Mouse (Mus musculus) liver, embryonic 15.5 days (tissue): ENCODE measurements around the gene Tbc1d10c. TPM values are rescaled to one million over a fixed set of nuclear protein-coding genes. Genes with fewer than 3 reads are reported as not detected.

Source experiments
- ATAC-seq: fragments of 200-750 bp; cut with Nextera tagmentation; 2 replicates; pipeline ENCODE4 v1.8.0; 2017; ENCODE audit warnings: moderate number of reproducible peaks, mild to moderate bottlenecking, moderate library complexity; ENCODE audit not compliant: insufficient read depth
- H3K27ac ChIP-seq: fragments of 300-500 bp; sonication (generic); replicated peaks from 2 replicates; pipeline ENCODE4 v1.5.1; 2015; ENCODE audit warnings: mild to moderate bottlenecking, inconsistent platforms
- H3K27me3 ChIP-seq: fragments of 300-500 bp; sonication (generic); 2 replicates; pipeline ENCODE4 v1.6.1; 2015; ENCODE audit warnings: mild to moderate bottlenecking, inconsistent platforms
- H3K36me3 ChIP-seq: fragments of 300-500 bp; sonication (generic); replicated peaks from 2 replicates; pipeline ENCODE4 v1.6.1; 2015; ENCODE audit warnings: moderate library complexity, mild to moderate bottlenecking, inconsistent platforms
- H3K4me1 ChIP-seq: fragments of 300-500 bp; sonication (generic); replicated peaks from 2 replicates; pipeline ENCODE4 v1.6.1; 2015; ENCODE audit warnings: inconsistent platforms
- H3K4me2 ChIP-seq: fragments of 300-500 bp; sonication (generic); 2 replicates; pipeline ENCODE4 v1.6.1; 2015; ENCODE audit warnings: moderate library complexity, mild to moderate bottlenecking, inconsistent platforms
- H3K4me3 ChIP-seq: fragments of 300-500 bp; sonication (generic); replicated peaks from 2 replicates; pipeline ENCODE4 v1.5.1; 2015; ENCODE audit warnings: mild to moderate bottlenecking, inconsistent platforms
- H3K9ac ChIP-seq: fragments of 300-500 bp; sonication (generic); 2 replicates; pipeline ENCODE4 v1.6.1; 2015; ENCODE audit warnings: moderate library complexity, mild to moderate bottlenecking, inconsistent platforms
- H3K9me3 ChIP-seq: fragments of 300-500 bp; sonication (generic); replicated peaks from 2 replicates; pipeline ENCODE4 v1.6.1; 2016; ENCODE audit warnings: inconsistent platforms
- WGBS: fragments of 180-500 bp; shearing (Covaris S2); methylation state at CpG from one replicate; pipeline ENCODE4 v1.1.7; 2015; ENCODE audit warnings: mixed read lengths; ENCODE audit not compliant: insufficient replicate concordance; 5-methylcytosine and 5-hydroxymethylcytosine counted together
- polyA plus RNA-seq: library from polyadenylated mRNA; unstranded; fragments of >200 nt; fragmentation: Nextera tagmentation; extraction: Ambion mirVana; gene quantifications from 2 replicates; pipeline ENCODE4 v1.2.1, GENCODE M21; 2015

Tbc1d10c gene
- polyA plus RNA-seq, 1 experiment from 2014 or later: 5.5 TPM

DNA sequence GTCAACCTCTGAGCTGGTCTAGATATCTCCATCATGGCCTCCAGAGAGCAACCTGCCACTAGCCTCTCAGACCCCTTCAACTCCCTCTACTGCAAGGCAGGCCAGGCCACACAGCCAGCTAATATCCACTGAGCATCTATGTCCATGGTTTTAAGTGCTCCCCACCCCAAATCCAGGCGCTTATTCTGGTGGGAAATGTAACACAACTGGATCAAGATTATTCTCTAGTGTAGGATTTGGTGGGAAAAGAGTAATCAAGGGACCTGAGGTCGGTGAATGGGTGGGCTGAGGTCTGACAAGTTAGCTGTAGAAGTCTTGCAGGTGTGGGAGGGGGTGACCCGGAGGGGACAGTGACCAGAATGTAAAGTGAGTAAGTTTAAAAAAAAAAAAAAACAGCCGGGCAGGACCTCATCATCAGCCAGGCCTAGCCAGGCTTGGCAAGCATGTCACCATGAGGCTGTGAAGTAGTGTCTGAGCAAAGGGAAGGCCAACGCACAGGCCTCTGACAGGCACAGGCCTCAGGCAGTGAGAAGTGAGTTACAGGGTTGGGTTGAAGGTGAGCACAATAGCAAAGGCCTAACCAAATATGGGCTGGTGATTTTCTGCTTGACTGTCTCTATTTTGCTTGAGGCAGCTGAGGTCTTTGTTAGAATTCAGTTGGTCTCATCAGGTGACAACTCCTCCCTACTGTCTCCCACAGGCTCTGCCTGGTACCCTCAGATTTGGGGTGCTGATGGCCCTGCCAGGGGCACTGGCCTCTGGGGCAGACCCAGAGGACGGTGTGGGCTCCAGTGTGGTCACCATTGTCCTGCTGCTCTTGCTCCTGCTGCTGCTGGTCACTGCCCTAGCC lies 35.6 kb downstream of the Tbc1d10c start:
- Histone ChIP-seq H3K9ac (0 out of 2 replicates have a peak overlapping the region, but pooled peaks have one; percentile 15), H3K27ac (0 out of 2 replicates have a peak overlapping the region, but pooled peaks have one; percentile 22), H3K9me3 (no peaks in the 10 kb centered on the region), H3K4me3 (peak overlapping the region; percentile 22; the same call in 1 of the 2 replicates), H3K4me2 (peak overlapping the region; percentile 37), H3K36me3 (peaks cover 81% of the 10 kb centered on the region), H3K4me1 (peaks cover 28% of the 10 kb centered on the region), H3K27me3 (no peaks in the 10 kb centered on the region)
- WGBS: 47% methylated on average over 6 of the region's 6 CpGs
- ATAC-seq: no peak

DNA sequence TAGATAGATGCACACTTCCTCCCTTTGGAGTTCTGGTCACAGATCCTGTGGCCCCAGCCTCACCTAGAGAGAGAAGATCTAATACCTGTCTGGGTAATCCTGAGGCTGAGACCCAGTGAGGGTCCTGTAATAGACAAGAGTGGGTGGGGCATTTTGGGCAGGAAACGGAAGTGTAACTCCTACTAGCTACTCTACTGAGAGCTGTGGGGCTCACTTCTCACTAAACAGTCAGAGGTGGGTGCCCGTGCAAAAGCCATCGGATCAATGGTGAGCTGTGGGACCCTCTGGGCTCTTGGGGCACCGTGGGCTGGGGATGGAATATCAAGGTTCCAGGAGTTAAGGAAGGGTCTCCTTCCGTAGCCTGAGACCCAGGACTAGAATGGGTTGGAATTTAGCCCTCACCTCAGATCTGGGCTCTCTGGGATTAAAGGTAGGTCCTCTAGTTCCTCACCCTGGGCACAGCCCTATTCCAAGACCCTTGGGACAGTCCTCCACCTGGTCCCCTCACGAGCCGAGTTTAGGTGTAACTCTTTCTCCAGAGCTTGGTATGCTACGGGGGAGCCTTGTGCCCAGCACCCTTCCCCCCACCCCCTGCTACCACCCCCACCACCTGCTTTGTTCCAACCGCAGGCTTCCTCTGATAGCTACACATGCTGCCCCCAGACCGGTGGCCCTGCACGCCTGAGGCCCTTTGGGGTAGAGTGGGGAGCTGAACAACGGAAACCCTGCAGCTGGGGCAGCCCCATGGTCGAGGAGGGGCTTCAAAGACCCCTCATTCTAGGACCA lies 36.5 kb downstream of the Tbc1d10c start:
- H3K4me2 ChIP-seq: peak overlapping the region; percentile 37
- H3K4me3 ChIP-seq: peak overlapping the region; percentile 22; the same call in 1 of the 2 replicates
- peak overlapping the region; percentile 22; the same call in 1 of the 2 replicates for H3K27ac ChIP-seq
- no peaks in the 10 kb centered on the region for H3K27me3 ChIP-seq
- 0 out of 2 replicates have a peak overlapping the region, but pooled peaks have one; percentile 15 for H3K9ac ChIP-seq
- H3K9me3 ChIP-seq: no peaks in the 10 kb centered on the region
- no peak for ATAC-seq
- 16% methylated on average over 13 of the region's 13 CpGs for WGBS
- peaks cover 34% of the 10 kb centered on the region for H3K4me1 ChIP-seq
- H3K36me3 ChIP-seq: peaks cover 81% of the 10 kb centered on the region

DNA sequence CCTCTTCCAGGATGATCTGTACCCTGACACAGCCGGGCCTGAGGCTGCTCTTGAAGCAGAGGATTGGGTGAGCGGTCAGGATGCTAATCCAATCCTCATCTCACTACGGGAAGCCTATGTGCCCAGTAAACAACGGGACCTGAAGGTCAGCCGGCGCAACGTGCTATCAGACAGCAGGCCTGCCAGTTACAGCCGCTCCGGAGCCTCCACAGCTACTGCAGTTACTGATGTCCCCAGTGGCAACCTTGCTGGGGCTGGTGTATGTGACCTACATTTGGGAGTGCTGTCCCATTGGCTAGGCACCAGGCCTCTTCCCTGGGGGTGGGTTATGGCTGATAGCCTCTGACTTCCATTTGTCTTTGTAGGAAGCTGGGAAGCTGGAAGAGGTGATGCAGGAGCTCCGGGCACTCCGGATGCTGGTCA lies 37.8 kb downstream of the Tbc1d10c start, which contains the start of gene Ptprcap:
Gene Ptprcap, plus strand, starts transcription at position 373 of the 423 bp plus-strand sequence.
- Histone ChIP-seq H3K27ac (peak within 1 kb of the TSS; percentile 20; the same call in 1 of the 2 replicates), H3K36me3 (peaks cover 67% of the 10 kb centered on the region), H3K9me3 (no peaks in the 10 kb centered on the region), H3K4me1 (peaks cover 47% of the 10 kb centered on the region), H3K9ac (no peak within 1 kb of the TSS), H3K27me3 (no peaks in the 10 kb centered on the region), H3K4me3 (no peak within 1 kb of the TSS), H3K4me2 (peak within 1 kb of the TSS; percentile 37)
- 80% methylated on average over 11 of the region's 11 CpGs for WGBS
- no peak for ATAC-seq

DNA sequence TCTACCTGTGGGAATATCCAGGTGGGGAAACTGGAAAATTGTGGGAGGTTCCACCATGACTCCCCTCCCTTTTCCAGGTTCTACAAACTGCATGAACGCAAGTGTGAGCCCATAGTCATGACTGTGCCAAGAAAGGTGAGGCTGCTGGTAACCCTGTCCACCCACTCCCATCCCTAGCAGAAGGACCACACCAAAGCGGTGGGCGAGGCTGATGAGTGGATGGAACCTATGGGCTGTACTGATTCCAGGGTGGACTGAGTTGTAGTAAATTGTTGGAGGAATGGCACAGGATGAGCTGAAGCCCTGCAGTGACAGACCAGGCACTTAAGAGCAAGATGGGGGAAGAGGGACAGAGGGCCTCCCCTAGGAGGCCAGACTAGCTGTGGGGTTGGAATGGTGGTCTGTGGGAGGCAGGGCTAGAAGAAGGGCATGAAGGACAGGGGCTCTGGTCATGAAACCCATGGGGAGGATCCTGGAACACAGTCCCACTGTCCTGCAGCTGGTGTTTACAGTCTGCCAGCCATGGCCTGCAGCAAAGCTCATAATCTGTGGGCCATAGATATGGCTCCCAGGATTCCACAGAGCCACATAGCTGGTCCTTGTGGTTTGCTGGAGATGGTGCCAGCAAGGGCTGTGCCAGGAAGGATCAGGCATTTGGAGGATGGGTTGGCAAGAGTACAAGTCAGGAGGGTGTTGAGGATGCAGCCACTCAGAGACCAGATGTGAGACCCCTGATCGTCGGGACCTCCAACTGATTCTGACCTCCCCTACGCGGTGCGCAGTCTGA lies 38.4 kb downstream of the Tbc1d10c start:
- H3K9ac ChIP-seq: no peak overlapping the region
- H3K36me3 ChIP-seq: peaks cover 61% of the 10 kb centered on the region
- 83% methylated on average over 8 of the region's 8 CpGs for WGBS
- peaks cover 53% of the 10 kb centered on the region for H3K4me1 ChIP-seq
- no peak overlapping the region for H3K4me2 ChIP-seq
- no peak for ATAC-seq
- no peak overlapping the region for H3K4me3 ChIP-seq
- no peaks in the 10 kb centered on the region for H3K9me3 ChIP-seq
- H3K27ac ChIP-seq: no peak overlapping the region
- no peaks in the 10 kb centered on the region for H3K27me3 ChIP-seq

DNA sequence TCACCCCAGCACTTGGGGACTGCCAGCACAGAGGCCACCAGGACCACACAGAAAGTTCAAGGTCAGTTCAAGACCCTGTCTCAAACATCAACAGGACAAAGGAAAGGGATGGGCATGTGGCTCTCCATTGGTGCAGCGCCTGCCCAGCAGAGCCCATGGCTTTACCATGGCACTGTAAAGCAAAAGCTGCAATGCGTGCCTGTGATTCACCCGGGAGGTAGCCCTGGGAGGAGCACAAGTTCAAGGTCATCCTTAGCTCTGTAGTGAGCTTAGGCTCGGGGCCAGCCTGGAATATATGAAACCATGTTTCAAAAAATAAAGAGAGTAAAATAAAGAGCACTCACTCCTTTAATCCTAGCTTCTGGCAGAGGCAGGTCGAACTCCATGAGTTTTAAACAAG lies 39.2 kb downstream of the Tbc1d10c start:
- peaks cover 53% of the 10 kb centered on the region for H3K36me3 ChIP-seq
- 71% methylated on average over 5 of the region's 5 CpGs for WGBS
- H3K4me2 ChIP-seq: no peak overlapping the region
- no peak overlapping the region for H3K9ac ChIP-seq
- H3K27me3 ChIP-seq: no peaks in the 10 kb centered on the region
- H3K4me1 ChIP-seq: peaks cover 60% of the 10 kb centered on the region
- no peaks in the 10 kb centered on the region for H3K9me3 ChIP-seq
- H3K4me3 ChIP-seq: no peak overlapping the region
- H3K27ac ChIP-seq: no peak overlapping the region
- no peak for ATAC-seq

DNA sequence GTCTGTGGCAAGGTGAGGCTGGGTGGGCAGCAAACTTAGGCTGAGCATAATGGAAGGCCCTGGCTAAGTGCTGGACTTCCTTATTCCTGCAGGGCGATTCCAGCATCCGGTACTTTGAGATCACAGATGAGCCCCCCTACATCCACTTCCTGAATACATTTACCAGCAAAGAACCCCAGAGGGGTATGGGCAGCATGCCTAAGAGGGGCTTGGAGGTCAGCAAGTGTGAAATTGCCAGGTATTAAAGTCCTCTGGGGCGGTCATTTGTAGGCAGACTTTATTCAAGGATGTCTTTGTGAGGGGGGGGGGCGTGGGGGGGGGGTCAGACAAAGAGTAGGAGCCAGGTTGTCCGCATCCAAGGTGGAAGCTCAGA lies 39.6 kb downstream of the Tbc1d10c start:
- Histone ChIP-seq H3K27me3 (no peaks in the 10 kb centered on the region), H3K27ac (no peak overlapping the region), H3K36me3 (peaks cover 49% of the 10 kb centered on the region), H3K4me2 (no peak overlapping the region), H3K4me3 (no peak overlapping the region), H3K4me1 (peaks cover 64% of the 10 kb centered on the region), H3K9me3 (no peaks in the 10 kb centered on the region), H3K9ac (no peak overlapping the region)
- ATAC-seq: no peak
- 68% methylated on average over 5 of the region's 5 CpGs for WGBS

DNA sequence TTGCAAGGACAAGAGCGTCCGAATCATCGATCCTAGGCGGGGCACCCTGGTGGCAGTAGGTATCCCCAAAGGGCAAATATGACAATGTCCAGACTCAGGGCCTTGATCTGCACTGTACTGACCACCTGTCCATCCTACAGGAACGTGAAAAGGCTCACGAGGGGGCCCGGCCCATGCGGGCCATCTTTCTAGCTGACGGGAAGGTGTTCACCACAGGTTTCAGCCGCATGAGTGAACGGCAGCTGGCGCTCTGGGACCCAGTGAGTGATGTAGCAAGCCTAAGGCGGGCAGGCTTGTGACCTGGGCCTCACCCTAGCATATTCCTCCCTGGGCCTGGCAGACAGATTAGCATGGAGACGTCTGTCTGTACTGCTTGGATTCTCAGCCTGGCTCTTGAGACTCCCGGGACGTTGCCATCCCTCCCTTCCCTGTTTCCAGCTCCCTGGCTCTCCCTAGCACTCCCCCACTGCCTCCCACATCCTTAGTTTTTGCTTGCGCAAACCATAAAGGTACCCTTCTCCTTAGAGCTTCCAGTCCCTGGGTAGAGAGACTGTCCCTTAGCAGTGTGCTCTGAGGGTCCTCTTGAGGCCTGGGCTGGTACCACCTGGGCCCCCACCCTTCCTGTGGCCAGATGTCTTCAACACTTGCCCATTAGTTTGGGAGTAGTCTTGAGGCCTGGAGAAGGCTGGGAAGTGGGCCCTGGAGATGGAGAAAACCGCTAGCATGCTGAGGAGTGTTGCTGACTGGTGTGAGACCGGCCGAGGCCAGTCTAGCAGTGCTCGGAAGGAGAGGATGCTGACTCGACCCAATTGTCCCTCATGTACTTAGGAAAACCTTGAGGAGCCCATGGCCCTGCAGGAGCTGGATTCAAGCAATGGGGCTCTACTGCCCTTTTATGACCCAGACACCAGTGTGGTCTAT lies 40.3 kb downstream of the Tbc1d10c start:
- Histone ChIP-seq H3K9me3 (no peaks in the 10 kb centered on the region), H3K4me2 (no peak overlapping the region), H3K4me1 (peaks cover 63% of the 10 kb centered on the region), H3K4me3 (no peak overlapping the region), H3K36me3 (peaks cover 43% of the 10 kb centered on the region), H3K27ac (no peak overlapping the region; the same call in 1 of the 2 replicates), H3K27me3 (no peaks in the 10 kb centered on the region), H3K9ac (no peak overlapping the region)
- WGBS: 84% methylated on average over 22 of the region's 22 CpGs
- no peak for ATAC-seq

DNA sequence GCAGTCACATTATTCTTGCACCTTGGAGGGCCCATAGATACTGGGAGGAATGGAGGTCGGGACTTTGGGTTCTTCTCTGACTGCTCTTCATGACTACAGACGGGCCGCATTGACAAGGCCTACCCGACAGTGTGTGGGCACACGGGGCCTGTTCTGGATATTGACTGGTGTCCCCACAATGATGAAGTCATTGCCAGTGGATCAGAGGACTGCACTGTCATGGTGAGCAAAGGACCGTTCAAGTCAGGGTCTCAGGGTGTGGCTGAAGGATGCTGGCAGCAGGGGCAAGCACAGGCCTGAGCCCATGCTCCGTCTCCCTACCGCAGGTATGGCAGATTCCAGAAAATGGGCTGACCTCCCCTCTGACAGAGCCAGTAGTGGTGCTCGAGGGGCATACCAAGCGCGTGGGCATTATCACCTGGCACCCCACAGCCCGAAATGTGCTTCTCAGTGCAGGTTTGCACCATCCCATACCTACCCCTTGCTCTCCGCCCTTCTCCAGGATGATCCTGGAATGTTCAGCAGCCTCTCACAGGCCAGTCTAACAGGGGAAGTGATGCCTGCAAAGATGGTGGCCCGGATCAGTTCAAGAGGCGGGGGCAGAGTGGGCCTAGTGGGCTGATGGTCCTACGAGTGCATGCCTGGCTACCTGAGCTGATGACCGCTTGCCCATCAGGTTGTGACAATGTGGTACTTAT lies 41.2 kb downstream of the Tbc1d10c start:
- no peak for ATAC-seq
- Histone ChIP-seq H3K9me3 (no peaks in the 10 kb centered on the region), H3K4me3 (no peak overlapping the region; the same call in 1 of the 2 replicates), H3K4me1 (peaks cover 57% of the 10 kb centered on the region), H3K9ac (no peak overlapping the region), H3K27ac (no peak overlapping the region; the same call in 1 of the 2 replicates), H3K36me3 (peaks cover 37% of the 10 kb centered on the region), H3K27me3 (no peaks in the 10 kb centered on the region), H3K4me2 (peak overlapping the region; percentile 85)
- 86% methylated on average over 17 of the region's 17 CpGs for WGBS

DNA sequence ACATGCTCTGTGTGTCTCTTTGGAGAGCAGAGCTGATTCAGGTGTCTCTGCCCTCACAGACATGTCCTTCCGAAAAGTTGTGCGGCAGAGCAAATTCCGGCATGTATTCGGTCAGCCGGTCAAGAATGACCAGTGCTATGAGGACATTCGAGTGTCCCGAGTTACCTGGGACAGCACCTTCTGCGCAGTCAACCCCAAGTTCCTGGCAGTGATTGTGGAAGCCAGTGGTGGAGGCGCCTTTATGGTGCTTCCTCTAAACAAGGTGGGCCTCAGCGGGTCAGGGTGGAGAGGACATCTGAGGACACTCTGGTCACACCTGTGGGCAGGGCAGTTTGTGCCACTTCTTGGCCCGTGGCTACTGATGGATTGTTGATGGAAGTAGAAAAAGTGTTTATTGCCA lies 41.8 kb downstream of the Tbc1d10c start:
- ATAC-seq: no peak
- H3K4me1 ChIP-seq: peaks cover 56% of the 10 kb centered on the region
- no peaks in the 10 kb centered on the region for H3K27me3 ChIP-seq
- H3K9ac ChIP-seq: peak overlapping the region; percentile 86
- WGBS: 64% methylated on average over 11 of the region's 11 CpGs
- H3K36me3 ChIP-seq: peaks cover 37% of the 10 kb centered on the region
- H3K4me2 ChIP-seq: peak overlapping the region; percentile 85
- H3K27ac ChIP-seq: peak overlapping the region; percentile 79
- no peaks in the 10 kb centered on the region for H3K9me3 ChIP-seq
- H3K4me3 ChIP-seq: peak overlapping the region; percentile 79
